Mouse (Mus musculus) forebrain, postnatal 0 days (tissue): ENCODE data around the gene Prmt7. TPM values are rescaled to one million over a fixed set of nuclear protein-coding genes. Genes with fewer than 3 reads are reported as not detected.

Experiments
- ATAC-seq: fragments of 200-750 bp; cut with Nextera tagmentation; 2 replicates; pipeline ENCODE4 v1.8.0; 2017; ENCODE audit warnings: mild to moderate bottlenecking, moderate library complexity
- DNase-seq: peaks from one replicate; pipeline ENCODE4 v3.0.0-alpha.2; 2015
- H3K27ac ChIP-seq: fragments of 300-500 bp; sonication (generic); 2 replicates; pipeline ENCODE4 v1.5.1; 2014; ENCODE audit warnings: low read depth, mild to moderate bottlenecking, antibody characterized with exemption, low read length, moderate library complexity, mixed read lengths
- H3K27me3 ChIP-seq: fragments of 300-500 bp; sonication (generic); 2 replicates; pipeline ENCODE4 v1.6.1; 2014; ENCODE audit warnings: mild to moderate bottlenecking, low read length, mixed read lengths; ENCODE audit not compliant: insufficient read depth
- H3K36me3 ChIP-seq: fragments of 300-500 bp; sonication (generic); 2 replicates; pipeline ENCODE4 v1.6.1; 2014; ENCODE audit warnings: mild to moderate bottlenecking, moderate library complexity; ENCODE audit not compliant: insufficient read depth
- H3K4me1 ChIP-seq: fragments of 300-500 bp; sonication (generic); 2 replicates; pipeline ENCODE4 v1.6.1; 2014; ENCODE audit warnings: antibody characterized with exemption; ENCODE audit not compliant: insufficient read depth
- H3K4me2 ChIP-seq: fragments of 300-500 bp; sonication (generic); 2 replicates; pipeline ENCODE4 v1.6.1; 2014; ENCODE audit warnings: low read depth, mild to moderate bottlenecking, moderate library complexity
- H3K4me3 ChIP-seq: fragments of 300-500 bp; sonication (generic); 2 replicates; pipeline ENCODE4 v1.5.1; 2014; ENCODE audit warnings: low read depth, low read length, mixed read lengths
- H3K9ac ChIP-seq: fragments of 300-500 bp; sonication (generic); 2 replicates; pipeline ENCODE4 v1.6.1; 2014; ENCODE audit warnings: mild to moderate bottlenecking
- H3K9me3 ChIP-seq: fragments of 300-500 bp; sonication (generic); 2 replicates; pipeline ENCODE4 v1.6.1; 2016; ENCODE audit warnings: low read length
- CTCF ChIP-seq: sonication (generic); IDR thresholded peaks from 2 replicates; pipeline ENCODE4 v1.5.1; 2016; ENCODE audit warnings: antibody characterized with exemption, control low read depth, low read depth
- WGBS: fragments of 180-500 bp; shearing (Covaris S2); extraction: QIAGEN DNeasy Blood & Tissue Kit; methylation state at CpG from one replicate; pipeline ENCODE4 v1.1.7; 2014; 5-methylcytosine and 5-hydroxymethylcytosine counted together
- polyA plus RNA-seq: library from polyadenylated mRNA; unstranded; fragments of >200 nt; fragmentation: Nextera tagmentation; extraction: Ambion mirVana; gene quantifications from 2 replicates; pipeline ENCODE4 v1.2.1, GENCODE M21; 2015
- total RNA-seq: library from RNA; depleted of rRNA; stranded (reverse); fragments of >200 nt; gene quantifications from 2 replicates; pipeline ENCODE4 v1.2.3, GENCODE M21; 2014

The Prmt7 gene
- total and polyA plus RNA-seq, 2 experiments from 2014 or later = 49.6 to 65.5 TPM

DNA sequence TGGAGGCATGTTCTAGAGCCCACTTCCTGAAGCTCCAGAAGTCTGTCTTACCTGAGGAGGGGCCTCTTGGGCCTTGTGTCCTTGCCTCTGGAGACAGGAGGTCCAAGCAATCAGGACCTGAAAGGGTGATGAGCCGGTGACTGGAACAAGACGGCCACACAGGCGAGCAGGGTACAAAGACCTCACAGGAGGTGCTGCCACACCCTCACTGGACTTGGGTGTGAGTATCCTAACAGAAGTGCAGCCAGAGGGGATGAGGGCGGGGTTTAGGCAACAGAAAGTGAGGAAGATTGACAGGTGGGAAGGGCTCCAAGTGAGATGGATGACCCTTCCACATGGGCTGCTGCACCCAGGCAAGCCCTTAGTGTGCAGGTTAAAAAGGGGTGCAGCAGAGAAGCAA, 70.1 kb downstream of the Prmt7 start:
- ATAC-seq = no peak

DNA sequence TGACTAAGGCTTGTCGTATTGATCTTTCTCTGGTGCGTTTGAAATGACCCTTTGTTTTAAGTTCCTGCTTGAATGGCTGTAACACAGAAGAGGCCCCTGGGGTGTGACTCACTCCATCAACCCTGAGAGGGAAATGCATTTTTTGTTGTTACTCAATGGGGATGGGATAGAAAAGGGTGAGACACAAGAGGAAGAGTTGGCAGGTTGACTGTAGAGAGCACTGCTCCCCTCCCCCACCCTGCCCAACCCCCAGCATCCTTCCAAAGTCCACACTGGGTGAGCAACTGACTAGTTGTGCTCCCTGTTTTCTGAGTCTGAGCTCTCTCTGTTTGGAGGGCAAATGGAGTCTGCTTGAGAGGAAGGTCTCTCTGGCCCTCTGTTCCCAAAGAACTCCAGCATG, 76.7 kb downstream of the Prmt7 start:
- Histone ChIP-seq H3K4me2 (no peak overlapping the region), H3K27ac (no peak overlapping the region), H3K27me3 (no peaks in the 10 kb centered on the region), H3K36me3 (peaks cover 22% of the 10 kb centered on the region), H3K4me1 (no peaks in the 10 kb centered on the region), H3K4me3 (no peak overlapping the region), H3K9ac (no peak overlapping the region), H3K9me3 (no peaks in the 10 kb centered on the region)
- 28% methylated on average over 2 of the region's 2 CpGs for WGBS
- TF ChIP-seq CTCF = no peak
- no peak for DNase-seq
- ATAC-seq = no peak

More for the DNA sequence above, 70.1 kb downstream of the Prmt7 start:
- Histone ChIP-seq H3K4me3 (no peak overlapping the region), H3K4me1 (no peaks in the 10 kb centered on the region), H3K4me2 (no peak overlapping the region), H3K9ac (no peak overlapping the region), H3K36me3 (peaks cover 47% of the 10 kb centered on the region), H3K9me3 (no peaks in the 10 kb centered on the region), H3K27me3 (no peaks in the 10 kb centered on the region), H3K27ac (no peak overlapping the region)
- 52% methylated on average over 4 of the region's 4 CpGs for WGBS
- TF ChIP-seq CTCF = no peak
- DNase-seq = no peak

DNA sequence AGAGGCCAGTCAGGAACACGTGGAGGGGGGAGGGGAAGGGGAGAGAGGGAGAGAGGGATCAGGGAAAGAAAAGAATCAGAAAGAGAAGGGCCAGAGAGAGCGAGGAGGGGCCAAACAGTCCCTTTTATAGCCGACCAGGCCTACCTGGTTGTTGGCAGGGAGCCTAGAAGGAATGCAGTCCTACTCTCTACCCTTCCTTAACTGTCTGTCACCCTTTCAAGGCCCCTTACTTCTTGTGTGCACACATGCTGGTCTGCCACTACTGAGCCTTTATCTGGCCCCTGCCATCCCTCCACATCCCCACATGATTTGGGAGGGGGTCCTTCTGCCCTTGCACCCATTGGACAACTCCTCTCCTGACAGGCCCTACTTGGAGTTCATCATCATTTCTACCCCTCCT, 78.0 kb downstream of the Prmt7 start:
- Histone ChIP-seq H3K9me3 (no peaks in the 10 kb centered on the region), H3K9ac (no peak overlapping the region), H3K36me3 (peaks cover 12% of the 10 kb centered on the region), H3K27ac (no peak overlapping the region), H3K4me3 (no peak overlapping the region), H3K4me2 (no peak overlapping the region), H3K4me1 (no peaks in the 10 kb centered on the region), H3K27me3 (no peaks in the 10 kb centered on the region)
- 25% methylated on average over 3 of the region's 3 CpGs for WGBS
- ATAC-seq (no peak), DNase-seq (no peak)
- TF ChIP-seq CTCF = no peak

DNA sequence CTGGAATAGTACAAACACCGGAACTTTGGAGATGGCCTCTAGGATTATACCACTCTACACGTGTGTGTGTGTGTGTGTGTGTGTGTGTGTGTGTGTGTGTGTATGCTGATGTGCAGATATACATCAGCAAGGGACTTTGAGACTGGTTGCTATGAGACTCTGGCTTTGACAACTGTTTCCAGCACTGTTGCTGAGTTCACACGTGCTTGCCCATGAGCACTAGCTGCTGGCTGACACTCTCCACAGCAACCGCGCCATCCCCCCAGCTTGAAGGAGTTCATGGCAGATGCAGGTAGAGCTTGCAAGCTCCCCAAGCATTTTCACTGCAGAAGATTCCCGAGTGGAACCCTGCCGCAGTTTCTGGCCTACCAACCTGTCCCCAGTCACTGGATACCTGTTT, 78.7 kb downstream of the Prmt7 start:
- WGBS = 54% methylated on average over 7 of the region's 7 CpGs
- Histone ChIP-seq H3K4me3 (no peak overlapping the region), H3K27ac (no peak overlapping the region), H3K9ac (no peak overlapping the region), H3K27me3 (no peaks in the 10 kb centered on the region), H3K36me3 (peaks cover 12% of the 10 kb centered on the region), H3K4me2 (no peak overlapping the region), H3K9me3 (no peaks in the 10 kb centered on the region), H3K4me1 (no peaks in the 10 kb centered on the region)
- ATAC-seq (no peak; the same call in 1 of the 2 replicates), DNase-seq (no peak)
- TF ChIP-seq CTCF = no peak

DNA sequence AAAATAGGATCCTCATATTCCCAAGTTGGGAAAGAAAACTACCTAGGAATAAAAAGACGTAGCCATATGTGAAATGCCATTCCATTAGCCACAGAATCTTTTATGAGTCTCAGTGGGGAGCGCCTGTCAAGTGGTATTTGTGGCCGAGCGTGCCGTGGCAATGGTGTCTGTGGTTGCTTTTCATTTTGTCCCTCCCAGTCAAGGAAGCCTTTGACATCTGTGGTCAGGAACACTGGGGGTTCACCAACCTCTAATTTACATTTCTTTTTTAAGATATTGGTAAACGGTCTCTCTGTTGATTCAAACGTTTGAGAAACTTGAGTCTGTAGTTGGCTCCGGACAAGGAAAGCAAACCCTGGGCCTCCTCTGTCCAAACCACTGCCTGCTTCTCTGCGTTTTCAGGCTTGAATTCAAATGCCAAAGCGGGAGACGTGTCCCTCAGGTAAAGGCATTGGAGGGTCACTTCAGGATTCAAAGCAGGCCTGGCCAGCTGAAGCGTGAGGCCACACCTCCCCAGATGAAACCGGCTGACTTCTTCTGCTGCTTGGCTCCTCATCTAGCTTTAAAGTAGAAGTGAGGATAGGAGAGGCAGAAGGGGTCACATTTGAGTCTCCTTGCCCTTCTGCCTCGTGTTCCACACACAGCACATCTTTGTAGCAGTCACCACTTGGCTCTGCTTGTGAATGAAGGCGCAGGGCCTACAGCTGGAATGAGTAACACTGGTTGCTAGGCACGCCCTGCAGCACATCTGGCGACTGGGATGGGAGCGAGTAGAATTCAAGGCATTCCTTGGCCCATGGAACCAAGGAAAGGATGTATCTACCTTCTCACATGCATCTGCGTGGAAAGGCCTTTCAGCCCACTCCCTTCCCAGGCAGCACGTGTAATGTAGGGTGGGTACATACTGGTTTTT, 82.0 kb downstream of the Prmt7 start:
- TF ChIP-seq CTCF = no peak
- H3K9ac ChIP-seq = no peak overlapping the region
- DNase-seq = no peak
- no peaks in the 10 kb centered on the region for H3K27me3 ChIP-seq
- ATAC-seq = no peak
- WGBS = 64% methylated on average over 20 of the region's 20 CpGs
- no peak overlapping the region for H3K4me3 ChIP-seq
- H3K4me1 ChIP-seq = no peaks in the 10 kb centered on the region
- H3K27ac ChIP-seq = no peak overlapping the region
- no peaks in the 10 kb centered on the region for H3K36me3 ChIP-seq
- no peak overlapping the region for H3K4me2 ChIP-seq
- H3K9me3 ChIP-seq = no peaks in the 10 kb centered on the region

DNA sequence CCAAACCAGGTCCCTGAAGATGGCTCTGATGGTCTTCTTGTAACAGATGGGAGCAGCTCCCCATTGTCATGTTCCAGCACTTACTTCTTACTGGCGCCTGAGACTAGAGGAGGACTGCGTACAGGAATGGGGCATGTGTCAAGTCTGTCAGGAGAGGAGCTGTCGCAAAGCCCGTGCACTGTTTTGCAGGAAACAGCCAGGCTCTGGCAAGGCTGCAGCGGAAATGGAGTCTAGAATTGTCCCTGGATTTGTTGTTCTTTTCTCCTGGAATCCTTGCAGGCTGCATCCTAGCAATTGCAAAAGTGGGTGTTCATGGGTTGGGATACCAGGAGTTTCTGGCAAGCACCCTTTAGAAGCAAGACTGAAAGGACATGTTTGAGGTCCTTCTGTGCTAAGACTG, 87.5 kb downstream of the Prmt7 start:
- H3K4me1 ChIP-seq = peaks cover 9% of the 10 kb centered on the region; the same call in 1 of the 2 replicates
- no peak overlapping the region for H3K4me2 ChIP-seq
- H3K4me3 ChIP-seq = no peak overlapping the region
- H3K27ac ChIP-seq = no peak overlapping the region
- H3K27me3 ChIP-seq = no peaks in the 10 kb centered on the region
- no peaks in the 10 kb centered on the region for H3K36me3 ChIP-seq
- no peaks in the 10 kb centered on the region for H3K9me3 ChIP-seq
- no peak for DNase-seq
- 67% methylated on average over 5 of the region's 5 CpGs for WGBS
- no peak overlapping the region for H3K9ac ChIP-seq
- no peak for ATAC-seq
- no peak for TF ChIP-seq CTCF

DNA sequence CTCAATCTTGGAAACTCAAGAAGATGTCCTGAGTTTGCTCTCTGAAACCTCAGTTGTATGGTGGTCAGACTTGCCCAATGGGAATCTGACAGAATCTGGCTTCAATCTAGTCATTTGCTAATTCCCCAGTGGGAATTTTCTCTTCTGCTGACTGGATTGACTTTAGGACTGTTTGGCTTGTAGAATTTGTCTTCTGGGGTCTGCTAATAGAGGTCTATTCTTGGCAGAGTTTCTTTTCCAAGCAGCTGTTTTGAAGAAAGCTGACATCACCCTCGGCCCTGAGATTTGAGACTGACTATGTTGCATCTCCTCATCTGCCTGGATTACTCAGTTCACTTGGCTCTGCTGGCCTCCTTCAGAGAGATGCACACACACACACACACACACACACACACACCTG, 88.1 kb downstream of the Prmt7 start:
- no peaks in the 10 kb centered on the region for H3K9me3 ChIP-seq
- WGBS = 59% methylated on average over 1 of the region's 1 CpGs
- no peaks in the 10 kb centered on the region for H3K36me3 ChIP-seq
- DNase-seq (no peak), ATAC-seq (no peak)
- no peak overlapping the region for H3K4me2 ChIP-seq
- peaks cover 9% of the 10 kb centered on the region; the same call in 1 of the 2 replicates for H3K4me1 ChIP-seq
- no peak overlapping the region for H3K27ac ChIP-seq
- TF ChIP-seq CTCF = no peak
- H3K9ac ChIP-seq = no peak overlapping the region
- no peaks in the 10 kb centered on the region for H3K27me3 ChIP-seq
- H3K4me3 ChIP-seq = no peak overlapping the region
